Mouse (Mus musculus) myocyte (in vitro differentiated cells): ENCODE results near the gene Fcor.

Experiments
- CEBPB ChIP-seq: IDR thresholded peaks from 2 replicates; pipeline ENCODE4 v1.6.1; 2011; ENCODE audit warnings: mild to moderate bottlenecking, moderate library complexity; ENCODE audit not compliant: poor library complexity, insufficient read depth, severe bottlenecking
- E2F4 ChIP-seq: IDR thresholded peaks from one replicate; pipeline ENCODE4 v1.6.1; 2011; ENCODE audit warnings: mild to moderate bottlenecking, control low read depth, moderate library complexity; ENCODE audit not compliant: insufficient read depth
- MAX ChIP-seq: IDR thresholded peaks from one replicate; pipeline ENCODE4 v1.6.1; 2011; ENCODE audit warnings: low read depth, mild to moderate bottlenecking, control low read depth
- MYOG ChIP-seq, 3 experiments: IDR thresholded peaks; one replicate each; pipeline ENCODE4 v1.6.1; 2011; ENCODE audit warnings: control low read depth in 2 of 3, low read depth in 2 of 3, mild to moderate bottlenecking in 2 of 3; ENCODE audit not compliant: insufficient read length in 2 of 3, control insufficient read depth in 1 of 3, insufficient read depth in 1 of 3
- POLR2A ChIP-seq: IDR thresholded peaks from one replicate; pipeline ENCODE4 v1.6.1; 2011; ENCODE audit warnings: low read depth, mild to moderate bottlenecking, control low read depth, moderate library complexity; ENCODE audit not compliant: insufficient read length
- POLR2AphosphoS2 ChIP-seq: IDR thresholded peaks from one replicate; pipeline ENCODE4 v1.6.1; 2011; ENCODE audit warnings: low read depth, control low read depth; ENCODE audit not compliant: insufficient read length
- REST ChIP-seq: IDR thresholded peaks from one replicate; pipeline ENCODE4 v1.6.1; 2011; ENCODE audit warnings: mild to moderate bottlenecking, control low read depth, moderate library complexity; ENCODE audit not compliant: insufficient read depth, insufficient read length
- USF1 ChIP-seq: IDR thresholded peaks from one replicate; pipeline ENCODE4 v1.6.1; 2011; ENCODE audit warnings: low read depth, mild to moderate bottlenecking, control low read depth, moderate library complexity

GRCm38 (mm10) chr8:3685422-3685821 lies 13.3 kb upstream of the Fcor start:
- TF ChIP-seq POLR2A = no peak
- no peak for TF ChIP-seq USF1
- no peak for TF ChIP-seq CEBPB
- no peak for TF ChIP-seq REST
- TF ChIP-seq POLR2AphosphoS2 = no peak
- TF ChIP-seq MYOG (IDR thresholded peaks at IDR 0.05; ENCODE audit: control insufficient read depth in 1 of 3, insufficient read depth in 1 of 3, insufficient read length in 2 of 3, low read depth in 2 of 3) = no peak
- no peak for TF ChIP-seq MAX
- TF ChIP-seq E2F4 = no peak
